Mouse (Mus musculus) testis, postnatal 10 days (tissue): ENCODE measurements at regions not wholly inside any gene's neighbourhood (a gene's known extent, or its start where the extent isn't known, plus 50 kb on each side); places are given as distances from the start of the nearest gene placed in this dataset.

Experiments used
- DNase-seq: peaks from one replicate; pipeline ENCODE4 v3.0.0; 2021; ENCODE audit warnings: low spot score

DNA sequence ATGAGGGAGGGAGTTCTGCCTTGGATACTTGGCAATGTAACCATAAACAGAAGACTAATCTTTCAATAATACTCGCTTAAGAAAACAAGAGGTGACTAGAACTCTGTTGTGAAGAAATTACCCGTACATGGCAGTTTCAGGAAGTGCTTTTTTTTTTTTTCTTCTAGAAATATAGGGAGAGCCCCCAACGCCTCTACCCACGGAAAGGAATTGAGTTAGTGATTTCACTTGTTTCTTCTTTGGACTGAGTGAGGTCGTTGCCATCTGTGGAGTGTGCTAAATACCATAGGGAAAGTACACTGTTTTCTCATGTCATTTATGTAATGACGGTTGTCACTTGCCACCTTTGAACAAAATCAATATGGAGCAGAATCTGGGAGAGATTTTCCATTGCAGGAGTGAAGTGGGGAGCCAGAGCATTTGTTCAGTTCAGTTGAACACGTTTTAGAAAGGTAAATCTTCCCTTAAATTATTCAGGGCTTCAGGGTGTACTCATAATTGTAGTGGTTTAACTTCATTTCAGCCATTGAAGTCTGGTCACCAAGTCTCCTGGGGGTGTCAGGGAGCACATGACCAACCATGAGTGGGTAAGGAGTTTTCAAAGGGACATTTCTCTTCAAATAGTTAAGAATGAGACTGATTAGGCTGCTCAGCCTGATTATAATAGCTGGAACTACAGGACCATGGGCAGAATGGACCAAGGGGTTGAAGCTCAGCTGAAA is 266.3 kb upstream of the 2610301B20Rik start:
- no peak for DNase-seq

DNA sequence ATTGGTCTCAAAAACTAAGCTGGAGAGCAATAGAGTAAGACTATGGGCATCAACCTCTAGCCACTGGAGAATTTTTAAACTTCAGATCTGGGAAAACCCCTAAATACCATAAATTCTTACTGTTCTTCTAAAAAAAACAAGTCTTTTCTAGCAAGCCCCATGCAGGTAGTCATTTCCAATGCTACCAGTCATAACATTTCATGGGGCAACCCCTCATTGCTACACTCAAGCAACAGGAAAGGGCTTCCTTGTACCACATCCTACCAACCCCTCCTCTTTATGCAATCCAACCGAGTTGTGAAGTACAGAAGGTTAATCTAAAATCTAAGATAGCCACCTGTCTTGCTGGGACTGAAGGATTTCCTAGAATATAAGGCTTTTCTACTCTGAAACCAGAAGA is 263.5 kb upstream of the 2610301B20Rik start:
- DNase-seq, result no peak
